Mouse (Mus musculus): ENCODE data around the gene Slc11a1.

- TF ChIP-seq CTCF (IDR thresholded peaks at IDR 0.05; ENCODE audit: low read depth, low read length) (no peak), POLR2AphosphoS5 (IDR thresholded peaks at IDR 0.05; ENCODE audit: insufficient replicate concordance, low read depth, low read length) (no peak), GATA1 (IDR thresholded peaks at IDR 0.05; ENCODE audit: borderline replicate concordance, low read length) (no peak)
Observed at GRCm38 (mm10) chr1:74434596-74434995, 59.6 kb downstream of the Slc11a1 start.

Measured in G1E (cell line).